Mouse (Mus musculus) midbrain, embryonic 15.5 days (tissue): Measurements from ENCODE around the gene Zic4. TPM values are rescaled to one million over a fixed set of nuclear protein-coding genes. Genes with fewer than 3 reads are reported as not detected.

Source experiments
- ATAC-seq: fragments of 200-750 bp; cut with Nextera tagmentation; replicated peaks from 2 replicates; pipeline ENCODE4 v1.8.0; 2017; ENCODE audit warnings: moderate TSS enrichment
- H3K27ac ChIP-seq: fragments of 300-500 bp; sonication (generic); 2 replicates; pipeline ENCODE4 v1.5.1; 2015; ENCODE audit warnings: mild to moderate bottlenecking, inconsistent platforms
- H3K27me3 ChIP-seq: fragments of 300-500 bp; sonication (generic); replicated peaks from 2 replicates; pipeline ENCODE4 v1.6.1; 2015; ENCODE audit warnings: inconsistent platforms
- H3K36me3 ChIP-seq: fragments of 300-500 bp; sonication (generic); replicated peaks from 2 replicates; pipeline ENCODE4 v1.6.1; 2015; ENCODE audit warnings: inconsistent platforms
- H3K4me1 ChIP-seq: fragments of 300-500 bp; sonication (generic); 2 replicates; pipeline ENCODE4 v1.6.1; 2015; ENCODE audit warnings: inconsistent platforms
- H3K4me2 ChIP-seq: fragments of 300-500 bp; sonication (generic); 2 replicates; pipeline ENCODE4 v1.6.1; 2015; ENCODE audit warnings: inconsistent platforms, mild to moderate bottlenecking, moderate library complexity
- H3K4me3 ChIP-seq: fragments of 300-500 bp; sonication (generic); 2 replicates; pipeline ENCODE4 v1.5.1; 2015; ENCODE audit warnings: mild to moderate bottlenecking, inconsistent platforms
- H3K9ac ChIP-seq: fragments of 300-500 bp; sonication (generic); 2 replicates; pipeline ENCODE4 v1.6.1; 2015; ENCODE audit warnings: mild to moderate bottlenecking, inconsistent platforms
- H3K9me3 ChIP-seq: fragments of 300-500 bp; sonication (generic); 2 replicates; pipeline ENCODE4 v1.6.1; 2016; ENCODE audit warnings: inconsistent platforms
- WGBS: fragments of 180-500 bp; shearing (Covaris S2); methylation state at CpG from one replicate; pipeline ENCODE4 v1.1.7; 2015; ENCODE audit warnings: mixed read lengths; 5-methylcytosine and 5-hydroxymethylcytosine counted together
- polyA plus RNA-seq: library from polyadenylated mRNA; unstranded; fragments of >200 nt; fragmentation: Nextera tagmentation; extraction: Ambion mirVana; gene quantifications from 2 replicates; pipeline ENCODE4 v1.2.1, GENCODE M21; 2015

Zic4 gene
- 53.1 and 59.1 TPM in 2 replicates for polyA plus RNA-seq

DNA sequence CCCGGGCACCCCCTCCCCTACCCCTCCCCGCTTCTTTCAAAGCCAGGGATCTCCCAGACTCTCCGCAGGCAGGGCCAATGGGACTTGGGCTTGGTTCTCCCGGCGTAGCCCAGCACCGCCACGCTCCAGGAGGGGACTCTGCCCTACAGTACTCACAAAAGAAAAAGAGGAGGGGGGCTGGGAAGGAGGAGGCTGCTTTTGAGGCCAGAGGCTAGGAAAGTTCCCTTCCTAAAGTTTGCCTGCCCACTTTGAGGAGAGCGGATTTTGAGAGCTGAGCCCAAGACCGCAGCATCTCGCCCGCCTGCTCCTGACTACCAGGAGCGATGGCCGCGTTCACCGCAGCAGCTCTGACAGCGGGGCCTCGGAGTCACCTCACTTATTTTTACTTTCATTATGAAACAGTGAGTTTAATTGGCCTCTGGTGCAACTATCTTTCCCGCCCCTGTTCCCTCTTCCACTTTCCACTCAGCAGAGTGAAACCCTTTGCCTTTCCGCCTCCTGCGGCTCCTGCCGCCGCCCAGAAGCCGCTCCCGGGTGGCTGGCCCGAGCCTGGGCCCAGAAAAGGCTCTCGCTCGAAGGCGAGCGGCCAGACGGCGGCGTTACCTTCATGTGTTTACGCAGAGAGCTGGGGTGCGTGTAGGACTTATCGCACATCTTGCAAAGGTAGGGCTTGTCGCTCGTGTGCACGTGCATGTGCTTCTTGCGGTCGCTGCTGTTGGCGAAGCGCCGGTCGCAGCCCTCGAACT is at the start of gene Zic4:
Gene Zic4, plus strand, starts transcription at position 558 of the 746 bp plus-strand sequence.
- H3K9ac ChIP-seq, result peak within 1 kb of the TSS; percentile 55
- under 1% methylated on average over 45 of the region's 45 CpGs for WGBS
- H3K4me2 ChIP-seq, result peak within 1 kb of the TSS; percentile 45
- H3K4me3 ChIP-seq, result peak within 1 kb of the TSS; percentile 51
- peak; percentile 39 for ATAC-seq
- peaks cover 20% of the 10 kb centered on the region for H3K27me3 ChIP-seq
- peak within 1 kb of the TSS; percentile 87 for H3K27ac ChIP-seq
- no peaks in the 10 kb centered on the region for H3K9me3 ChIP-seq
- H3K4me1 ChIP-seq, result peaks cover 7% of the 10 kb centered on the region; the same call in 1 of the 2 replicates
- no peaks in the 10 kb centered on the region for H3K36me3 ChIP-seq

- H3K27me3 ChIP-seq, result peaks cover 26% of the 10 kb centered on the region
- no peaks in the 10 kb centered on the region for H3K9me3 ChIP-seq
- H3K4me3 ChIP-seq, result no peak overlapping the region
- H3K36me3 ChIP-seq, result no peaks in the 10 kb centered on the region
- H3K4me1 ChIP-seq, result no peaks in the 10 kb centered on the region
- H3K9ac ChIP-seq, result no peak overlapping the region
- H3K4me2 ChIP-seq, result no peak overlapping the region
- ATAC-seq, result no peak
- WGBS, result 67% methylated on average over 2 of the region's 2 CpGs
- H3K27ac ChIP-seq, result no peak overlapping the region
Measured at GRCm38 (mm10) chr9:91347591-91347990, 14.6 kb upstream of the Zic4 start.

- 58% methylated on average over 1 of the region's 1 CpGs for WGBS
- ATAC-seq, result no peak
- H3K4me3 ChIP-seq, result no peak overlapping the region
Measured at GRCm38 (mm10) chr9:91348746-91349145, 13.5 kb upstream of the Zic4 start.

GRCm38 (mm10) chr9:91350211-91350791 is 11.9 kb upstream of the Zic4 start:
- peak overlapping the region; percentile 70 for H3K27ac ChIP-seq
- H3K27me3 ChIP-seq, result peaks cover 42% of the 10 kb centered on the region
- WGBS, result 3% methylated on average over 16 of the region's 16 CpGs
- H3K36me3 ChIP-seq, result no peaks in the 10 kb centered on the region
- no peaks in the 10 kb centered on the region for H3K9me3 ChIP-seq
- H3K4me1 ChIP-seq, result peaks cover 5% of the 10 kb centered on the region; the same call in 1 of the 2 replicates
- peak overlapping the region; percentile 26 for H3K4me3 ChIP-seq
- H3K9ac ChIP-seq, result no peak overlapping the region; the same call in 1 of the 2 replicates
- ATAC-seq, result no peak
- H3K4me2 ChIP-seq, result peak overlapping the region; percentile 35

More at GRCm38 (mm10) chr9:91348746-91349145, 13.5 kb upstream of the Zic4 start:
- Histone ChIP-seq H3K9ac (no peak overlapping the region), H3K9me3 (no peaks in the 10 kb centered on the region), H3K36me3 (no peaks in the 10 kb centered on the region), H3K4me2 (no peak overlapping the region), H3K27ac (no peak overlapping the region), H3K27me3 (peaks cover 29% of the 10 kb centered on the region), H3K4me1 (no peaks in the 10 kb centered on the region)

DNA sequence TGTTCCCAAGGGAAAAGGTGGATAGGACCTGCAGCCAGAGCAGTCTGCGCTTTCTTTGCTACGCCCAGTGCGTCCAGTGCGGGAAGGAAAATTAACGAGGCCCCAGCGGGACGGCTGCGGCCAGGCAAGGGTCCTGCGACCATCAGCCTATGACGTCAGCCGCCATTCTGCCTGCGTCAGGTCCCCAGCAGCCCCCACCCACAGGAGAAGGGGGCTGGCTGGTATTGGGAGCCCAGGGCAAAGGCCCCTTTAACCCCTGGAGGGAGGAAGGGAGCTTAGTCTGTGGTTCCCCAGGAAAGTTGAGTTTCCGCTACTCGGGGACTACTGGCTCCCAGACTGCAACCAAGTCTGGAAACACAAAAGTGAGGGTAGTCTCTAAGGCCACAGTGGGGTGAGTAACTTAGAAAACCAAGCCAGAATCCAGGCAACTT is 11.3 kb upstream of the Zic4 start:
- Histone ChIP-seq H3K4me2 (peak overlapping the region; percentile 35), H3K9ac (no peak overlapping the region; the same call in 1 of the 2 replicates), H3K36me3 (no peaks in the 10 kb centered on the region), H3K27me3 (peaks cover 44% of the 10 kb centered on the region), H3K27ac (peak overlapping the region; percentile 70), H3K4me3 (peak overlapping the region; percentile 26), H3K4me1 (peaks cover 9% of the 10 kb centered on the region; the same call in 1 of the 2 replicates), H3K9me3 (no peaks in the 10 kb centered on the region)
- ATAC-seq, result no peak; the same call in 1 of the 2 replicates
- WGBS, result 1% methylated on average over 14 of the region's 14 CpGs

DNA sequence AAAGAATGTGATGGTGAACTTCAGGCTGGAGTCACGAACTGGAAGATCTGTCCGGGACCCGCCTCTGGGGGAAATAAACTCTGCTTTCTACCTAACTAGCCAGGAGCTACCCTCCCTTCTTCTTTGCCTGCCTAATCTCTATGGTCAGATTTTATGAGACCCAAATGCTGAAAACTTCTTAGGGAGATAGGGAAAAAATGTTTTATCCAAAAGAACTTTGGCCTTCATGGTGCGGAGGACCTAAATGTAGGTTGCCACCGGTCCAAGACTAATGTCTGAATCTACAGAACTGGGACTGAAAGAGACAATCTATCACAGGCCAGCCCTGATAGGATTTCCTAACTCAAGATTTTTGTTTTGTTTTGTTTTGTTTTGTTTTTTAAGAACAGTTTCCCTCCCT is 10.9 kb upstream of the Zic4 start:
- H3K4me1 ChIP-seq, result peaks cover 11% of the 10 kb centered on the region; the same call in 1 of the 2 replicates
- no peak for ATAC-seq
- no peak overlapping the region for H3K9ac ChIP-seq
- 11% methylated on average over 5 of the region's 5 CpGs for WGBS
- peak overlapping the region; percentile 26 for H3K4me3 ChIP-seq
- peaks cover 49% of the 10 kb centered on the region for H3K27me3 ChIP-seq
- peak overlapping the region; percentile 70 for H3K27ac ChIP-seq
- H3K9me3 ChIP-seq, result no peaks in the 10 kb centered on the region
- H3K36me3 ChIP-seq, result no peaks in the 10 kb centered on the region
- peak overlapping the region; percentile 35; the same call in 1 of the 2 replicates for H3K4me2 ChIP-seq

GRCm38 (mm10) chr9:91351961-91352411 is 10.2 kb upstream of the Zic4 start:
- H3K4me2 ChIP-seq, result peak overlapping the region; percentile 52
- H3K36me3 ChIP-seq, result no peaks in the 10 kb centered on the region
- peak overlapping the region; percentile 21; the same call in 1 of the 2 replicates for H3K9ac ChIP-seq
- 0 out of 2 replicates have a peak overlapping the region, but pooled peaks have one; percentile 2 for H3K4me3 ChIP-seq
- peaks cover 55% of the 10 kb centered on the region for H3K27me3 ChIP-seq
- WGBS, result 8% methylated on average over 13 of the region's 13 CpGs
- ATAC-seq, result no peak
- H3K27ac ChIP-seq, result peak overlapping the region; percentile 65
- no peaks in the 10 kb centered on the region for H3K9me3 ChIP-seq
- peaks cover 11% of the 10 kb centered on the region; the same call in 1 of the 2 replicates for H3K4me1 ChIP-seq

- Histone ChIP-seq H3K4me2 (peak overlapping the region; percentile 52), H3K27ac (peak overlapping the region; percentile 65), H3K4me3 (peak overlapping the region; percentile 8; the same call in 1 of the 2 replicates), H3K36me3 (no peaks in the 10 kb centered on the region), H3K27me3 (peaks cover 56% of the 10 kb centered on the region), H3K9me3 (no peaks in the 10 kb centered on the region), H3K4me1 (peaks cover 11% of the 10 kb centered on the region; the same call in 1 of the 2 replicates), H3K9ac (no peak overlapping the region)
- no peak for ATAC-seq
- 4% methylated on average over 15 of the region's 15 CpGs for WGBS
Measured at GRCm38 (mm10) chr9:91352786-91353185, 9.4 kb upstream of the Zic4 start.

DNA sequence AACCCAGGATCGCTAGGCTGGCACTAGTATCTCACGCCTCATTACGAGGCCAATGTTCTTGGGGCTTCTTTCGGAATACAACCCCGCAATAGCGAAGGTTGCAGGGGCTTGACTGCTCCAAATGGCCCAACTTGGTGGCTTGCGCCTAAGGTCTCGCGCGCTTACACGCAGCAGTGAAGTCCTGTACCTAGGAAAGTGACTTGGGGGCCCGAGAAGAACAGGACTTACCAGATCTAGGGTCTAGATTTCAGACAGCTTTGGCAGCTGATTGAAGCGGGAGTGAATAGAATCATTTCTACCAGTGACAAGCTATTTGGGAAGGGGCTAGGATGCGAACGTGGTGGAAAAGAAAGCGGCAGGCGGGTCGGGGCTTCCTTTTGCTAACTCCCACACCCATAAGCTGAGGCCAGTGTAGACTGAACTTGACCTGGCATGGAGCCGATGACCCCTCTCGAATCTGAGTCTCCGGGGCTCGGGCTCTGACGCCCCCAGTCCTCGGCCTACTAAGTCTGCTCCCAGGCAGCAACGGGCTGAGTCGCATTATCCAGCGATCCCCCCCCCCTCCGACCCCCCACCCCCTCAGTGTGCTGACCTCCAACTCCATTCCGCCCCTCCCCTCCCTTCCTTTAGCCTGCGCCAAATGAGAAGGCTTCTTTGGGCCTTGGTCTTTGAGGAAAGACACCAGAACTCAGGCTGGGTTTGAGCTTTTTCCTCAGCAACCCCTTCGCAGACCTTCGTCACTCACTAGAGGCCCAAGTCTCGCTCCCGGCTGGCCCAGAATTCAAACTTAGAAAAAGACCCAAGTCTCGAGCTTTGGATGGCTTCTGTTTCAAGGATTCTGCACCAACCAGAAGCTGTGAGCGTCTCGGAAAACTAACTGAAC is 8.4 kb upstream of the Zic4 start:
- peak overlapping the region; percentile 52 for H3K4me2 ChIP-seq
- peak overlapping the region; percentile 64 for H3K27ac ChIP-seq
- H3K27me3 ChIP-seq, result peaks cover 59% of the 10 kb centered on the region
- peaks cover 11% of the 10 kb centered on the region; the same call in 1 of the 2 replicates for H3K4me1 ChIP-seq
- H3K9me3 ChIP-seq, result no peaks in the 10 kb centered on the region
- no peaks in the 10 kb centered on the region for H3K36me3 ChIP-seq
- H3K9ac ChIP-seq, result 0 out of 2 replicates have a peak overlapping the region, but pooled peaks have one; percentile 8
- WGBS, result 8% methylated on average over 37 of the region's 37 CpGs
- H3K4me3 ChIP-seq, result peak overlapping the region; percentile 13; the same call in 1 of the 2 replicates
- ATAC-seq, result peak; percentile 9; the same call in 1 of the 2 replicates

DNA sequence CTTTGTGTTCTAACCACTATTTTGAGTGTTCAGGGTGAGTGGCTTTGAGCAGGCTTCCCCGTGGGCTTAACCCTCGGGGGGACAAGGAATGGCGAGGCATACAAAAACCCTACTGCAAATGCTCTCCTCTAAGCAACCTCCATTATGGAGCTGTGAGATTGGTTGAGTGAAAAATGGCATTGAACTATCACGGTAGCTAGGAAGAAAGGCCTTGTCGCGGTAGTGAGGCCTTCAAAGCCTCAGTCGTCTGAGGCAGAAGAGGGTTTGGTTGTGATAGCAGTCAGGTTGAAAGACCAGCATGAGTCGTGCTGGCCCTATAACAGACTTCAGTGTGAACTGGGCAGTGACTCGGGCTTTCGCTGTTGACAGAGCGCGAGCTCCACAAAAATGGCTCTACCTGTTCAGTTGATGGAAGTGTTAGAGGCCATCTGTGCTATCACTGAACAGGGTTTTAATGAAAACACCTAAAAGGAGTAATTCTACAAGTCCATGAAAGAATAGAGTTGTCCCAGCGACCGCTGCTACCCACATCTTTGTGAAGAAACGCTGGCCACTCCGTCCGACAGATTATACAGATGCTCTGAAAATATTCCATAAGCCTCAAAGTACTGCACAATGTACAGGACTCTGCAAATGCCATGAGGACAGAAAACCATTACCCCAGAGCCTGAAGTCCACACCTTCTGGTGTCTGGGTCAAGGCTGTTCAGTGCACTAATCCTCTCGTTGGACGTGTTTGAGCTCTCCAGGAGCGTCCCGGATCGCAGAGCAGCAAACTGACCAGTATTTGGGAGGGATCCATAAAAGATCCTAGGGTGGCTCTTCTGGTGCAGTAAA is 7.6 kb upstream of the Zic4 start:
- H3K4me3 ChIP-seq, result no peak overlapping the region
- no peaks in the 10 kb centered on the region for H3K9me3 ChIP-seq
- peak overlapping the region; percentile 64 for H3K27ac ChIP-seq
- peak overlapping the region; percentile 52 for H3K4me2 ChIP-seq
- 12% methylated on average over 22 of the region's 22 CpGs for WGBS
- peaks cover 11% of the 10 kb centered on the region; the same call in 1 of the 2 replicates for H3K4me1 ChIP-seq
- no peaks in the 10 kb centered on the region for H3K36me3 ChIP-seq
- ATAC-seq, result peak; percentile 25; the same call in 1 of the 2 replicates
- 0 out of 2 replicates have a peak overlapping the region, but pooled peaks have one; percentile 8 for H3K9ac ChIP-seq
- H3K27me3 ChIP-seq, result peaks cover 59% of the 10 kb centered on the region

GRCm38 (mm10) chr9:91355270-91355589 is 7.0 kb upstream of the Zic4 start:
- WGBS, result 3% methylated on average over 7 of the region's 7 CpGs
- peak; percentile 9 for ATAC-seq
- peak overlapping the region; percentile 52 for H3K4me2 ChIP-seq

More at GRCm38 (mm10) chr9:91355270-91355589, 7.0 kb upstream of the Zic4 start:
- H3K27me3 ChIP-seq, result peaks cover 58% of the 10 kb centered on the region
- H3K27ac ChIP-seq, result peak overlapping the region; percentile 64
- H3K9ac ChIP-seq, result 0 out of 2 replicates have a peak overlapping the region, but pooled peaks have one; percentile 3
- no peaks in the 10 kb centered on the region for H3K9me3 ChIP-seq
- H3K4me1 ChIP-seq, result peaks cover 11% of the 10 kb centered on the region; the same call in 1 of the 2 replicates
- peak overlapping the region; percentile 32 for H3K4me3 ChIP-seq
- no peaks in the 10 kb centered on the region for H3K36me3 ChIP-seq
